Mouse (Mus musculus): ENCODE results near the gene Cplx2. TPM values are rescaled to one million over a fixed set of nuclear protein-coding genes. Genes with fewer than 3 reads are reported as not detected.

Gene Cplx2
- total RNA-seq, 1 experiment, result 0.67 TPM

DNA sequence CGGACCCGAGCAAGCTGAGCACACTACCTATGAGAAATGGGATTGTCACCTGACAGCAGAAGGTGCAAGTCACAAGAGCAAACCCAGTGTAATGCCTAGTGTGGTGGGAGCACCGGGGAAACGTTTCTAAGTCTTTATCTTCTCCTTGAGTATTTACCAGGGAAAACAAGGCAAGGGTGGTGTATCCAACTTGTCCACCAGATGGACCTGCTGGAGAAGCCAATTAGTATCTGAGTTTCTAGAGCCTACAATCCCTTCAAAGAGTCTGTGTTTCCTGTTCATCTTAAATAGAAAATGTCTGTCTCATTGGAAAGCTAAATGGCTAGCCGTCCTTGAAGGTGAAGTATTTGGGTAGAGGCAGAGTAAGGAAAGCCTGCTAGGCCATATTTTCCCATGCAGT is 32.3 kb upstream of the Cplx2 start:
- Histone ChIP-seq H3K36me3 (ENCODE audit: control insufficient read depth, insufficient read depth, low read length, poor library complexity, severe bottlenecking) (no peaks in the 10 kb centered on the region), H3K4me1 (ENCODE audit: control insufficient read depth in 2 of 2, insufficient read depth in 2 of 2, low read length in 2 of 2, poor library complexity in 1 of 2) (no peaks in the 10 kb centered on the region), H3K4me3 (ENCODE audit: insufficient read depth in 1 of 2, low read depth in 1 of 2, low read length in 2 of 2, poor library complexity in 1 of 2, severe bottlenecking in 1 of 2) (no peak overlapping the region), H3K9ac (ENCODE audit: insufficient read depth, low read depth, low read length, poor library complexity, severe bottlenecking) (no peak overlapping the region), H3K9me3 (ENCODE audit: control insufficient read depth, insufficient read depth, low read depth, low read length) (no peaks in the 10 kb centered on the region), H3K27ac (ENCODE audit: insufficient read depth, low read depth, low read length, poor library complexity, severe bottlenecking) (no peak overlapping the region)
- no peak for TF ChIP-seq ZC3H11A (IDR thresholded peaks at IDR 0.05; ENCODE audit: borderline replicate concordance, low read depth, low read length)
- no peak for DNase-seq (ENCODE audit: low read depth, low spot score)
- in situ Hi-C loops (cut with MboI; ENCODE audit: low sequenced_read_pairs in 2 of 2, unreplicated experiment in 2 of 2), result no loop called here

DNA sequence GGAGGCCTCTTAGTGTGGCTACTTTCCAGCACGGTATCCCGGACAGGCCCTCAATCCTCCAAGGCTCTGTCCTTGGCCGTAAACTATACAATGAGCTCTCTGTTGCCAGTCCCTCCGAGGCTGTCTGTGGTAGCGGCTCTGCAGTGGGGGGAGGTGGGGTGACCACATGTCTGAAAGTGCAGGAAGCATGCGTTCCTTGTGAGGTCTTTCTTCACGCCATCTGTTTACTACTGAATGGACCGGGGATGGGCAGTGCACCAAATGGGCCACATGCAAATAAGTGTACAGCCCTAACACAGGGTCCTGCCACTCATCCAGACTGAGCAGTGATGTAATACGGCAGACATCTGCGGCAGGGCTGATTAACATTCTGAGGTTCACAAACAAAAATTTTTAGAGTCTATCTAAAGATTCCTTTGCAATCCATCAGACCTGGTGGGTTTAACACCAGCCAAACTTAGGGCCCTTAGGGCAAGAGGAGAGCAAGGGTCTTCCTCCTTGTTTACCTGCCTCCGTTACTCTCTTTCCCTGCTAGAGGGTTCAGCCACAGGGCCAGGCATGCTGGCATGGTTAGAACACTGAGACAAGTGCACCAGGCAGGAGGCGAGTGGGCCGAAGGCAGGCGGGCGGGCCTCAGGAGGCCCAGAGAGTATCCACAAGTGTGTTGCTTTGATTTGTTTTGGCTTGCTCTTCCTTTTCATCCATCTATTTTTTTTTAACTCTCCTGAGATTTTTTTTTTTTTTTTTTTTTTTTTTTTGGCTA is 25.1 kb upstream of the Cplx2 start:
- Histone ChIP-seq H3K36me3 (ENCODE audit: control insufficient read depth, insufficient read depth, low read length, poor library complexity, severe bottlenecking) (no peaks in the 10 kb centered on the region), H3K4me1 (ENCODE audit: control insufficient read depth in 2 of 2, insufficient read depth in 2 of 2, low read length in 2 of 2, poor library complexity in 1 of 2) (no peaks in the 10 kb centered on the region), H3K27ac (ENCODE audit: insufficient read depth, low read depth, low read length, poor library complexity, severe bottlenecking) (no peak overlapping the region), H3K4me3 (ENCODE audit: insufficient read depth in 1 of 2, low read depth in 1 of 2, low read length in 2 of 2, poor library complexity in 1 of 2, severe bottlenecking in 1 of 2) (no peak overlapping the region), H3K9ac (ENCODE audit: insufficient read depth, low read depth, low read length, poor library complexity, severe bottlenecking) (no peak overlapping the region), H3K9me3 (ENCODE audit: control insufficient read depth, insufficient read depth, low read depth, low read length) (no peaks in the 10 kb centered on the region)
- TF ChIP-seq MAFK (IDR thresholded peaks at IDR 0.05; ENCODE audit: insufficient read depth, low read depth, low read length) (no peak), ZNF384 (IDR thresholded peaks at IDR 0.05; ENCODE audit: low read depth, low read length) (no peak), ZC3H11A (IDR thresholded peaks at IDR 0.05; ENCODE audit: borderline replicate concordance, low read depth, low read length) (no peak), HCFC1 (IDR thresholded peaks at IDR 0.05; ENCODE audit: borderline replicate concordance, insufficient read depth, low read length) (no peak), CHD2 (IDR thresholded peaks at IDR 0.05; ENCODE audit: low read depth, low read length) (no peak)
- in situ Hi-C loops (cut with MboI; ENCODE audit: low sequenced_read_pairs in 2 of 2, unreplicated experiment in 2 of 2), result no loop called here
- no peak for DNase-seq (ENCODE audit: low read depth, low spot score)

DNA sequence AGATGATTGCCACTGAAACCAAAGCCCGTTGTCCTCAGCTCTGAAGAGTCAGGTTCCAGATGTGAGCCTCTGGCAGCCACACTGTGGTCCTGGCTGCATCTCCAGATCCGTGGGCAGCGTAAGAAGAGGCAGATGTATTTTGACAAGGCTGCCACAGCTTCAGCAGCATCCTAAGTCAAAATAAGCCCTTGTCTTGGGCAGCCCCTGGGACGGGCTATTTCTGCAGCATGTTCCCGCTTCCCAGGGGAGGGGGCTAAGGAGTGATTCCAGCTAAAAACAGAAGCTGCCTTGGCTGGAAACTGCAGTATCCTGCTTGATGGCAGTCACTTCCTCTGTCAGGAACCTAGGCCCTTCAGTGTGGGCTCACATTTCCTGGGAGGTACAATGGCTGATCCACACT is 23.1 kb upstream of the Cplx2 start:
- Histone ChIP-seq H3K27ac (ENCODE audit: insufficient read depth, low read depth, low read length, poor library complexity, severe bottlenecking) (no peak overlapping the region), H3K36me3 (ENCODE audit: control insufficient read depth, insufficient read depth, low read length, poor library complexity, severe bottlenecking) (no peaks in the 10 kb centered on the region), H3K4me1 (ENCODE audit: control insufficient read depth in 2 of 2, insufficient read depth in 2 of 2, low read length in 2 of 2, poor library complexity in 1 of 2) (no peaks in the 10 kb centered on the region), H3K9me3 (ENCODE audit: control insufficient read depth, insufficient read depth, low read depth, low read length) (no peaks in the 10 kb centered on the region), H3K4me3 (ENCODE audit: insufficient read depth in 1 of 2, low read depth in 1 of 2, low read length in 2 of 2, poor library complexity in 1 of 2, severe bottlenecking in 1 of 2) (no peak overlapping the region), H3K9ac (ENCODE audit: insufficient read depth, low read depth, low read length, poor library complexity, severe bottlenecking) (no peak overlapping the region)
- TF ChIP-seq HCFC1 (IDR thresholded peaks at IDR 0.05; ENCODE audit: borderline replicate concordance, insufficient read depth, low read length) (no peak), CHD2 (IDR thresholded peaks at IDR 0.05; ENCODE audit: low read depth, low read length) (no peak), MAFK (IDR thresholded peaks at IDR 0.05; ENCODE audit: insufficient read depth, low read depth, low read length) (no peak), ZNF384 (IDR thresholded peaks at IDR 0.05; ENCODE audit: low read depth, low read length) (no peak), ZC3H11A (IDR thresholded peaks at IDR 0.05; ENCODE audit: borderline replicate concordance, low read depth, low read length) (no peak)
- in situ Hi-C loops (cut with MboI; ENCODE audit: low sequenced_read_pairs in 2 of 2, unreplicated experiment in 2 of 2), result no loop called here
- no peak for DNase-seq (ENCODE audit: low read depth, low spot score)

DNA sequence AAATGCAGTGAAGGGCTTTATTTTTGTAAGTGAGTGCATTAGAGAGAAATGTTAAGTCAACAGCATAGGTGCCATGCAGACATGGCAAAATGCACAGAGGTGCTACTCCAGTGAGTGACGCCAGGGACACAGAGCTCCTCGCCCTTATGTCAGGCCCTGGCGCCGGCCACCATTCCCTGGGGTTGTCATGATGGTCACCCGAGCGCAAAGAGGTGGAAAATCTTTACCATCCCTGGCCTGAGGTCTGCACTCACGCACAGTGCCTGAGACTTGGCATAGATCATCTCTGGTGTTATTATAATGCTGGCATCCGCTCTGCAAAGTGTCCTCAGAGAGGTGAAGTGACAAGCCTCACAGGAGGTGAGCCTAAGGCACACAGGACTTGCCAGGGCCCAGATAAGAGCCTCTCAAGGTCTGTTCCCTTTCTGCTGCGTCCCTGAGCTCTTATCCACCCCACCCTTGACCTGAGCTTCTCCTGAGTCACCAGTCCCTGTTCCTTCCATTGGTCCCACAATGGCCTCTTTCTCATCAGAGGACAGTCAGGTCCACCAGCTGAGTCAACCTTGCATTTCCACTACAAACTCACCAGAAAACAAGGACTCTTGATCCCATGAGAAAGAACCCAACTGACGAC is 21.9 kb upstream of the Cplx2 start:
- no peaks in the 10 kb centered on the region for H3K36me3 ChIP-seq (ENCODE audit: control insufficient read depth, insufficient read depth, low read length, poor library complexity, severe bottlenecking)
- DNase-seq (ENCODE audit: low read depth, low spot score), result no peak
- in situ Hi-C loops (cut with MboI; ENCODE audit: low sequenced_read_pairs in 2 of 2, unreplicated experiment in 2 of 2), result no loop called here
- no peak overlapping the region for H3K27ac ChIP-seq (ENCODE audit: insufficient read depth, low read depth, low read length, poor library complexity, severe bottlenecking)
- H3K4me3 ChIP-seq (ENCODE audit: insufficient read depth in 1 of 2, low read depth in 1 of 2, low read length in 2 of 2, poor library complexity in 1 of 2, severe bottlenecking in 1 of 2), result no peak overlapping the region
- H3K4me1 ChIP-seq (ENCODE audit: control insufficient read depth in 2 of 2, insufficient read depth in 2 of 2, low read length in 2 of 2, poor library complexity in 1 of 2), result no peaks in the 10 kb centered on the region
- H3K9ac ChIP-seq (ENCODE audit: insufficient read depth, low read depth, low read length, poor library complexity, severe bottlenecking), result no peak overlapping the region
- TF ChIP-seq ZNF384 (IDR thresholded peaks at IDR 0.05; ENCODE audit: low read depth, low read length) (no peak), CHD2 (IDR thresholded peaks at IDR 0.05; ENCODE audit: low read depth, low read length) (no peak), HCFC1 (IDR thresholded peaks at IDR 0.05; ENCODE audit: borderline replicate concordance, insufficient read depth, low read length) (no peak), MAFK (IDR thresholded peaks at IDR 0.05; ENCODE audit: insufficient read depth, low read depth, low read length) (no peak), ZC3H11A (IDR thresholded peaks at IDR 0.05; ENCODE audit: borderline replicate concordance, low read depth, low read length) (no peak)
- H3K9me3 ChIP-seq (ENCODE audit: control insufficient read depth, insufficient read depth, low read depth, low read length), result no peaks in the 10 kb centered on the region

Data from ES-E14 (cell line).